ENCODE assay signal across 18 mouse cellular contexts in the genomic region with DNA sequence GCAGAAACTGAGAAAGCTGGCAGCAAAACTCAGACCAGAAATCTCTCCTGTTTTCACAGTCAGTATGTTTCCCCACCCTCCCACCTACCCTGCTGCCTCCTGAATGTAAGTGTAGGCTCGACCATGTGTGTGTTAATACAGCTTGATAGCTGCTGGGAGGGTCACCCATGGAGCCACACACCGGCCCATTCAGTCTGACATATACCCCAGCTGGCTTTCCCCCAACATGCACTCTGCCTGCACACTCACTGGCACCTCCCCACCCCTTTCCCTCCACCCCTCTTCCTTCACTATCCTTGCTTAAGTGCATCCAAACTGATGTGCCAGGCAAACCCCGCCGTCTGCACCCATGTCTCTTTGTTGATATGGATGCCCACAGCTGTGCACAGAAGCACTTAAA.
"Had no signal": no experiment of that assay in that cellular context is flagged by ENCODE, and none has a peak within 500 bp of the region (broad histone marks: within the 10 kb centered on the region; RNA-seq: fewer than 3 reads in every experiment).

No protein-coding gene starts in this region.

- ATAC-seq: midbrain, embryonic 13.5 days; midbrain, embryonic 16.5 days had no signal

- H3K27ac ChIP-seq: liver, embryonic 14.5 days; midbrain, embryonic 10.5 days; midbrain, embryonic 13.5 days; neural tube, embryonic 13.5 days; neural tube, embryonic 15.5 days had no signal

- DNase-seq: lung, adult 18-20 months; lung, embryonic 14.5 days; lung, postnatal 10 days; lung, postnatal 4 days; right cerebral cortex, adult 18-20 months; right cerebral cortex, postnatal 25 days; right cerebral cortex, postnatal 4 days; spleen, adult 18-20 months; thymus, adult 18-20 months; thymus, postnatal 14 days; thymus, postnatal 36 days had no signal

- H3K9me3 ChIP-seq: midbrain, embryonic 10.5 days; midbrain, embryonic 13.5 days; neural tube, embryonic 13.5 days; neural tube, embryonic 15.5 days had no signal

- H3K9ac ChIP-seq: liver, embryonic 14.5 days; lung, embryonic 14.5 days; midbrain, embryonic 13.5 days; neural tube, embryonic 13.5 days; neural tube, embryonic 15.5 days had no signal

- H3K36me3 ChIP-seq: midbrain, embryonic 10.5 days; midbrain, embryonic 13.5 days; neural tube, embryonic 13.5 days; neural tube, embryonic 15.5 days had no signal

- H3K4me2 ChIP-seq: lung, embryonic 14.5 days; midbrain, embryonic 13.5 days; neural tube, embryonic 13.5 days; neural tube, embryonic 15.5 days had no signal

- H3K4me3 ChIP-seq: midbrain, embryonic 10.5 days; midbrain, embryonic 13.5 days; myocyte; neural tube, embryonic 13.5 days; neural tube, embryonic 15.5 days had no signal
